Mouse (Mus musculus) heart, embryonic 15.5 days (tissue): Measurements from ENCODE around the gene Ly6g5c. TPM values are rescaled to one million over a fixed set of nuclear protein-coding genes. Genes with fewer than 3 reads are reported as not detected.

Source experiments
- ATAC-seq: fragments of 200-750 bp; cut with Nextera tagmentation; replicated peaks from 2 replicates; pipeline ENCODE4 v1.8.0; 2017; ENCODE audit warnings: low read depth, moderate TSS enrichment; ENCODE audit not compliant: insufficient number of reproducible peaks, insufficient read depth, low FRiP score
- H3K27ac ChIP-seq: fragments of 300-500 bp; sonication (generic); 2 replicates; pipeline ENCODE4 v1.5.1; 2015; ENCODE audit warnings: mild to moderate bottlenecking, inconsistent platforms
- H3K27me3 ChIP-seq: fragments of 300-500 bp; sonication (generic); 2 replicates; pipeline ENCODE4 v1.6.1; 2015; ENCODE audit warnings: inconsistent platforms
- H3K36me3 ChIP-seq: fragments of 300-500 bp; sonication (generic); 2 replicates; pipeline ENCODE4 v1.6.1; 2015; ENCODE audit warnings: mild to moderate bottlenecking, inconsistent platforms
- H3K4me1 ChIP-seq: fragments of 300-500 bp; sonication (generic); replicated peaks from 2 replicates; pipeline ENCODE4 v1.6.1; 2015; ENCODE audit warnings: inconsistent platforms
- H3K4me2 ChIP-seq: fragments of 300-500 bp; sonication (generic); 2 replicates; pipeline ENCODE4 v1.6.1; 2015; ENCODE audit warnings: inconsistent platforms, mild to moderate bottlenecking, moderate library complexity
- H3K4me3 ChIP-seq: fragments of 300-500 bp; sonication (generic); 2 replicates; pipeline ENCODE4 v1.5.1; 2015; ENCODE audit warnings: mild to moderate bottlenecking, inconsistent platforms
- H3K9ac ChIP-seq: fragments of 300-500 bp; sonication (generic); 2 replicates; pipeline ENCODE4 v1.6.1; 2015; ENCODE audit warnings: mild to moderate bottlenecking, inconsistent platforms
- H3K9me3 ChIP-seq: fragments of 300-500 bp; sonication (generic); replicated peaks from 2 replicates; pipeline ENCODE4 v1.6.1; 2016; ENCODE audit warnings: inconsistent platforms
- WGBS: fragments of 180-500 bp; shearing (Covaris S2); methylation state at CpG from one replicate; pipeline ENCODE4 v1.1.7; 2015; ENCODE audit warnings: mixed read lengths; 5-methylcytosine and 5-hydroxymethylcytosine counted together
- polyA plus RNA-seq: library from polyadenylated mRNA; unstranded; fragments of >200 nt; fragmentation: Nextera tagmentation; extraction: Ambion mirVana; gene quantifications from 2 replicates; pipeline ENCODE4 v1.2.1, GENCODE M21; 2015

Gene Ly6g5c
- polyA plus RNA-seq, 1 experiment from 2014 or later = not detected

- Histone ChIP-seq H3K9me3 (no peaks in the 10 kb centered on the region; the same call in 1 of the 2 replicates), H3K4me1 (no peaks in the 10 kb centered on the region), H3K36me3 (peaks cover 98% of the 10 kb centered on the region), H3K27ac (no peak overlapping the region), H3K4me3 (no peak overlapping the region), H3K27me3 (no peaks in the 10 kb centered on the region), H3K9ac (no peak overlapping the region), H3K4me2 (no peak overlapping the region)
- no peak for ATAC-seq
- 61% methylated on average over 3 of the region's 3 CpGs for WGBS
Measured at GRCm38 (mm10) chr17:35147348-35147747, 39.3 kb downstream of the Ly6g5c start.

GRCm38 (mm10) chr17:35147922-35148639 lies 40.0 kb downstream of the Ly6g5c start:
- H3K9me3 ChIP-seq = no peaks in the 10 kb centered on the region; the same call in 1 of the 2 replicates
- no peak overlapping the region for H3K9ac ChIP-seq
- no peak overlapping the region for H3K4me3 ChIP-seq
- H3K4me2 ChIP-seq = no peak overlapping the region
- H3K27me3 ChIP-seq = no peaks in the 10 kb centered on the region
- 62% methylated on average over 5 of the region's 5 CpGs for WGBS
- no peak for ATAC-seq
- no peaks in the 10 kb centered on the region for H3K4me1 ChIP-seq
- peak overlapping the region; percentile 8; the same call in 1 of the 2 replicates for H3K27ac ChIP-seq
- peaks cover 98% of the 10 kb centered on the region for H3K36me3 ChIP-seq

- no peak overlapping the region for H3K27ac ChIP-seq
- no peak for ATAC-seq
- 96% methylated on average over 4 of the region's 4 CpGs for WGBS
Measured at GRCm38 (mm10) chr17:35152121-35152520, 44.0 kb downstream of the Ly6g5c start.

GRCm38 (mm10) chr17:35153077-35153476 lies 45.0 kb downstream of the Ly6g5c start:
- no peaks in the 10 kb centered on the region for H3K27me3 ChIP-seq
- no peak overlapping the region for H3K4me2 ChIP-seq
- H3K9ac ChIP-seq = no peak overlapping the region
- H3K27ac ChIP-seq = no peak overlapping the region
- ATAC-seq = no peak
- WGBS = 69% methylated on average over 9 of the region's 9 CpGs
- H3K9me3 ChIP-seq = no peaks in the 10 kb centered on the region
- peaks cover 98% of the 10 kb centered on the region for H3K36me3 ChIP-seq
- H3K4me3 ChIP-seq = no peak overlapping the region
- no peaks in the 10 kb centered on the region for H3K4me1 ChIP-seq

More at GRCm38 (mm10) chr17:35152121-35152520, 44.0 kb downstream of the Ly6g5c start:
- H3K9me3 ChIP-seq = no peaks in the 10 kb centered on the region
- H3K4me2 ChIP-seq = no peak overlapping the region
- no peak overlapping the region for H3K4me3 ChIP-seq
- H3K9ac ChIP-seq = no peak overlapping the region
- peaks cover 98% of the 10 kb centered on the region for H3K36me3 ChIP-seq
- H3K4me1 ChIP-seq = no peaks in the 10 kb centered on the region
- H3K27me3 ChIP-seq = no peaks in the 10 kb centered on the region

- Histone ChIP-seq H3K9ac (no peak overlapping the region), H3K4me2 (no peak overlapping the region), H3K9me3 (no peaks in the 10 kb centered on the region), H3K4me3 (no peak overlapping the region), H3K36me3 (peaks cover 98% of the 10 kb centered on the region), H3K27ac (no peak overlapping the region), H3K4me1 (no peaks in the 10 kb centered on the region), H3K27me3 (no peaks in the 10 kb centered on the region)
- 83% methylated on average over 4 of the region's 4 CpGs for WGBS
- no peak for ATAC-seq
Measured at GRCm38 (mm10) chr17:35153931-35154330, 45.9 kb downstream of the Ly6g5c start.

- Histone ChIP-seq H3K27me3 (no peaks in the 10 kb centered on the region), H3K36me3 (peaks cover 98% of the 10 kb centered on the region), H3K4me2 (no peak overlapping the region), H3K27ac (no peak overlapping the region), H3K9me3 (no peaks in the 10 kb centered on the region), H3K9ac (no peak overlapping the region), H3K4me3 (no peak overlapping the region), H3K4me1 (no peaks in the 10 kb centered on the region)
- ATAC-seq = no peak
- 80% methylated on average over 7 of the region's 7 CpGs for WGBS
Measured at GRCm38 (mm10) chr17:35154616-35155015, 46.5 kb downstream of the Ly6g5c start.

GRCm38 (mm10) chr17:35155451-35155850 lies 47.4 kb downstream of the Ly6g5c start:
- Histone ChIP-seq H3K9me3 (no peaks in the 10 kb centered on the region), H3K9ac (no peak overlapping the region), H3K36me3 (peaks cover 98% of the 10 kb centered on the region), H3K4me3 (no peak overlapping the region), H3K4me1 (no peaks in the 10 kb centered on the region), H3K27ac (no peak overlapping the region), H3K4me2 (no peak overlapping the region), H3K27me3 (no peaks in the 10 kb centered on the region)
- ATAC-seq = no peak
- WGBS = 86% methylated on average over 12 of the region's 12 CpGs

GRCm38 (mm10) chr17:35156461-35157200 lies 48.6 kb downstream of the Ly6g5c start:
- no peak overlapping the region for H3K27ac ChIP-seq
- 85% methylated on average over 33 of the region's 33 CpGs for WGBS
- no peaks in the 10 kb centered on the region for H3K9me3 ChIP-seq
- peaks cover 100% of the 10 kb centered on the region for H3K36me3 ChIP-seq
- no peak overlapping the region for H3K9ac ChIP-seq
- H3K4me1 ChIP-seq = 0 out of 2 replicates have a peak, but pooled peaks cover 2% of the 10 kb centered on the region
- H3K4me3 ChIP-seq = no peak overlapping the region
- ATAC-seq = no peak
- no peak overlapping the region for H3K4me2 ChIP-seq
- no peaks in the 10 kb centered on the region for H3K27me3 ChIP-seq

GRCm38 (mm10) chr17:35157254-35157653 lies 49.2 kb downstream of the Ly6g5c start:
- H3K9ac ChIP-seq = no peak overlapping the region
- no peak for ATAC-seq
- no peak overlapping the region for H3K27ac ChIP-seq
- peaks cover 7% of the 10 kb centered on the region for H3K4me1 ChIP-seq
- H3K27me3 ChIP-seq = no peaks in the 10 kb centered on the region
- H3K36me3 ChIP-seq = peaks cover 95% of the 10 kb centered on the region
- H3K9me3 ChIP-seq = no peaks in the 10 kb centered on the region
- H3K4me2 ChIP-seq = no peak overlapping the region
- WGBS = 93% methylated on average over 8 of the region's 8 CpGs
- no peak overlapping the region for H3K4me3 ChIP-seq

GRCm38 (mm10) chr17:35157661-35158175 lies 49.6 kb downstream of the Ly6g5c start:
- Histone ChIP-seq H3K4me3 (no peak overlapping the region), H3K4me1 (peaks cover 11% of the 10 kb centered on the region), H3K9me3 (no peaks in the 10 kb centered on the region), H3K36me3 (peaks cover 90% of the 10 kb centered on the region), H3K4me2 (no peak overlapping the region), H3K27me3 (no peaks in the 10 kb centered on the region), H3K27ac (no peak overlapping the region), H3K9ac (no peak overlapping the region; the same call in 1 of the 2 replicates)
- WGBS = 92% methylated on average over 8 of the region's 8 CpGs
- ATAC-seq = no peak

- Histone ChIP-seq H3K4me3 (no peak overlapping the region), H3K4me2 (no peak overlapping the region), H3K9me3 (no peaks in the 10 kb centered on the region), H3K27ac (no peak overlapping the region), H3K27me3 (no peaks in the 10 kb centered on the region), H3K4me1 (peaks cover 20% of the 10 kb centered on the region), H3K36me3 (peaks cover 77% of the 10 kb centered on the region), H3K9ac (no peak overlapping the region)
- ATAC-seq = no peak
- WGBS = 88% methylated on average over 16 of the region's 16 CpGs
Measured at GRCm38 (mm10) chr17:35158850-35159593, 50.9 kb downstream of the Ly6g5c start.
